Mouse (Mus musculus): Measurements from ENCODE around the gene Smim24.
A peak's percentile ranks its signal among the peaks of the same experiment; 100 is the strongest.

Smim24 gene

GRCm38 (mm10) chr10:81390678-81390965, 2.2 kb upstream of the Smim24 start:
- DNase-seq (ENCODE audit: low read depth, low spot score) = no peak

- DNase-seq (ENCODE audit: low read depth, low spot score) = no peak
Measured at GRCm38 (mm10) chr10:81392270-81392669, 581 bp upstream of the Smim24 start.

GRCm38 (mm10) chr10:81393456-81394063, 709 bp downstream of the Smim24 start:
- DNase-seq (ENCODE audit: low read depth, low spot score) = no peak

GRCm38 (mm10) chr10:81395127-81395526, 2.3 kb downstream of the Smim24 start:
- DNase-seq (ENCODE audit: low read depth, low spot score) = peak; percentile 71

GRCm38 (mm10) chr10:81395865-81396264, 3.0 kb downstream of the Smim24 start:
- DNase-seq (ENCODE audit: low read depth, low spot score) = no peak

- no peak for DNase-seq (ENCODE audit: low read depth, low spot score)
Measured at GRCm38 (mm10) chr10:81396749-81397148, 3.9 kb downstream of the Smim24 start.

GRCm38 (mm10) chr10:81399296-81399695, 6.4 kb downstream of the Smim24 start:
- DNase-seq (ENCODE audit: low read depth, low spot score) = no peak

- DNase-seq (ENCODE audit: low read depth, low spot score) = no peak
Measured at GRCm38 (mm10) chr10:81399798-81400308, 7.0 kb downstream of the Smim24 start.

- DNase-seq (ENCODE audit: low read depth, low spot score) = peak; percentile 94
Measured at GRCm38 (mm10) chr10:81400371-81401204, 7.7 kb downstream of the Smim24 start.

GRCm38 (mm10) chr10:81401205-81401520, 8.3 kb downstream of the Smim24 start:
- peak; percentile 55 for DNase-seq (ENCODE audit: low read depth, low spot score)

- DNase-seq (ENCODE audit: low read depth, low spot score) = peak; percentile 73
Measured at GRCm38 (mm10) chr10:81401521-81402226, 8.8 kb downstream of the Smim24 start.

- peak; percentile 57 for DNase-seq (ENCODE audit: low read depth, low spot score)
Measured at GRCm38 (mm10) chr10:81402227-81402765, 9.4 kb downstream of the Smim24 start.

GRCm38 (mm10) chr10:81403511-81403910, 10.7 kb downstream of the Smim24 start:
- no peak for DNase-seq (ENCODE audit: low read depth, low spot score)

- no peak for DNase-seq (ENCODE audit: low read depth, low spot score)
Measured at GRCm38 (mm10) chr10:81404082-81404481, 11.2 kb downstream of the Smim24 start.

GRCm38 (mm10) chr10:81404720-81405119, 11.9 kb downstream of the Smim24 start:
- DNase-seq (ENCODE audit: low read depth, low spot score) = no peak

GRCm38 (mm10) chr10:81405588-81406201, 12.8 kb downstream of the Smim24 start:
- peak; percentile 82 for DNase-seq (ENCODE audit: low read depth, low spot score)

GRCm38 (mm10) chr10:81406504-81407440, 13.9 kb downstream of the Smim24 start:
- DNase-seq (ENCODE audit: low read depth, low spot score) = no peak

- DNase-seq (ENCODE audit: low read depth, low spot score) = peak; percentile 97
Measured at GRCm38 (mm10) chr10:81407539-81408423, 14.9 kb downstream of the Smim24 start.

GRCm38 (mm10) chr10:81408424-81408729, 15.5 kb downstream of the Smim24 start:
- no peak for DNase-seq (ENCODE audit: low read depth, low spot score)

- peak; percentile 83 for DNase-seq (ENCODE audit: low read depth, low spot score)
Measured at GRCm38 (mm10) chr10:81408871-81409291, 16.0 kb downstream of the Smim24 start.
